Mouse (Mus musculus) neural tube, embryonic 11.5 days (tissue): ENCODE measurements around the gene Dock2. TPM values are rescaled to one million over a fixed set of nuclear protein-coding genes. Genes with fewer than 3 reads are reported as not detected.

Experiments
- ATAC-seq: fragments of 200-750 bp; cut with Nextera tagmentation; 2 replicates; pipeline ENCODE4 v1.8.0; 2017; ENCODE audit warnings: moderate number of reproducible peaks, mild to moderate bottlenecking, moderate TSS enrichment, moderate library complexity; ENCODE audit not compliant: insufficient read depth, low FRiP score, low TSS enrichment
- DNase-seq: peaks from one replicate; pipeline ENCODE4 v3.0.0-alpha.2; 2015; ENCODE audit warnings: low spot score
- H3K27ac ChIP-seq: fragments of 300-500 bp; sonication (generic); 2 replicates; pipeline ENCODE4 v1.5.1; 2014; ENCODE audit warnings: low read depth, mild to moderate bottlenecking, low read length
- H3K27me3 ChIP-seq: fragments of 300-500 bp; sonication (generic); 2 replicates; pipeline ENCODE4 v1.6.1; 2014; ENCODE audit warnings: mild to moderate bottlenecking, low read length, mixed read lengths; ENCODE audit not compliant: control insufficient read depth, insufficient read depth
- H3K36me3 ChIP-seq: fragments of 300-500 bp; sonication (generic); 2 replicates; pipeline ENCODE4 v1.6.1; 2014; ENCODE audit warnings: mild to moderate bottlenecking, low read length, moderate library complexity, mixed read lengths; ENCODE audit not compliant: control insufficient read depth, insufficient read depth
- H3K4me1 ChIP-seq: fragments of 300-500 bp; sonication (generic); 2 replicates; pipeline ENCODE4 v1.6.1; 2014; ENCODE audit warnings: low read length, mixed read lengths; ENCODE audit not compliant: control insufficient read depth, insufficient read depth
- H3K4me2 ChIP-seq: fragments of 300-500 bp; sonication (generic); 2 replicates; pipeline ENCODE4 v1.6.1; 2014; ENCODE audit warnings: low read depth, mild to moderate bottlenecking, moderate library complexity
- H3K4me3 ChIP-seq: fragments of 300-500 bp; sonication (generic); 2 replicates; pipeline ENCODE4 v1.5.1; 2014; ENCODE audit warnings: low read depth, low read length
- H3K9ac ChIP-seq: fragments of 300-500 bp; sonication (generic); 2 replicates; pipeline ENCODE4 v1.6.1; 2014; ENCODE audit warnings: mild to moderate bottlenecking, low read length
- H3K9me3 ChIP-seq: fragments of 300-500 bp; sonication (generic); 2 replicates; pipeline ENCODE4 v1.6.1; 2016; ENCODE audit warnings: low read length; ENCODE audit not compliant: control insufficient read depth
- WGBS: fragments of 180-500 bp; shearing (Covaris S2); extraction: QIAGEN DNeasy Blood & Tissue Kit; methylation state at CpG from one replicate; pipeline ENCODE4 v1.1.7; 2014; 5-methylcytosine and 5-hydroxymethylcytosine counted together
- polyA plus RNA-seq: library from polyadenylated mRNA; unstranded; fragments of >200 nt; fragmentation: Nextera tagmentation; extraction: Ambion mirVana; gene quantifications from 2 replicates; pipeline ENCODE4 v1.2.1, GENCODE M21; 2014

Dock2 gene
- polyA plus RNA-seq, 1 experiment from 2014 or later: 0.82 TPM

DNA sequence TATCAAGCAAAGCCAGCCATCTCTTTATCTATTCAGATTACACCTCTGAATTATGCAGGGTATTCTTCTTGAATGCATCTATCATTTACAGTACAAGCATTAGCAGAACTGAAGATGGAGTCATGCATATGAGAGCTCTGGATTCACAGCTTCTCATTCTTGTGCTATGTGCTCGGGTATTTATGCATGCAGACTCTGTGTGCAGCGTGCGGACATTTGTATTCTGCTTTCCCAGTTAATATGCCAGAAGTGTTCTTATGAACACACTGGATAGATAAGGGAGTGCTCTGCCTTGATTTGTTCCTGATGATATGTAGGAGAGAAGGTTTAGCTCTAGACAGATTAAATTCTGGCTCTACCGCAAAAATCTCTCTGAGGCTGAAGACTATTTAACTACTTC is 333.7 kb downstream of the Dock2 start:
- H3K4me3 ChIP-seq: no peak overlapping the region
- H3K27me3 ChIP-seq: no peaks in the 10 kb centered on the region
- H3K27ac ChIP-seq: no peak overlapping the region
- H3K36me3 ChIP-seq: no peaks in the 10 kb centered on the region
- WGBS: 93% methylated on average over 4 of the region's 4 CpGs
- H3K9ac ChIP-seq: no peak overlapping the region
- no peak overlapping the region for H3K4me2 ChIP-seq
- ATAC-seq: no peak
- H3K4me1 ChIP-seq: no peaks in the 10 kb centered on the region
- DNase-seq: no peak
- H3K9me3 ChIP-seq: no peaks in the 10 kb centered on the region

DNA sequence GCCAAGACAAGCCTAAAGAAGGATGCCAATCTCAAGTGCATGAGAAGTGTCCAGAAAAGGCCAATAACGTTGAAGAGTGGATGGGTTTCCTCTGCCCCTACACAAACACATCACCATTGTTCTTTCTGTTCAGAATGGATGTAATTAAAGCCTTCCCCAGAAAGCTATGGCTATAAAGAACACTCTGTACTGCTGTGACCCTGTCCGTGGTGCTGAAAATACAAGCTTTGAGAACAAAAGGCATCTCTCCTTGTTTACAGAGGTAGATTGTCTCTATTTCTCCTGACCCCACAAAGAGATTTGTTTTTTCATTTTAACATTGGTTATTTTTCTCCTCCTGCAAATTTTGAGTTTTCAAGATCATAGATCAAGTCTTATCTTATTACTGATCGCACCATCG is 335.8 kb downstream of the Dock2 start:
- H3K4me1 ChIP-seq: no peaks in the 10 kb centered on the region
- 40% methylated on average over 4 of the region's 4 CpGs for WGBS

DNA sequence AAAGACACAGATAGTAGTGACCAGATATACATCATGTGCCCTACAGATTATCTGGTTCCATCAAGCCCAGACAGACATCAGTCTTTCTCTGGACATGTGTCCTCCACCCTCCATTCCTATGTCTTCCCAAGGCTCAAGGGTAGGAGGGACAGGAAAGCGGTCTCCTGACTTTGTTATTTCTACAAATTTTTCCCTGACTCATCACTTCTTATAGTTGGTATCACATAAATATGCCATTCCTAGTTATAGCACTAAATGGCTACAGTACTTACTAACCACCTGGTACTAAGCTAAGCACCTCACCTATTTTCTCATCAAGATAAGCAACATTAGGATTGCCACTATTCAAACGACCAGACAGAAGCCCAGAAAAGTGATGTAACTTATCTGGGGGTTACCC is 345.3 kb downstream of the Dock2 start:
- H3K27ac ChIP-seq: no peak overlapping the region
- H3K27me3 ChIP-seq: no peaks in the 10 kb centered on the region
- H3K36me3 ChIP-seq: no peaks in the 10 kb centered on the region
- no peaks in the 10 kb centered on the region for H3K4me1 ChIP-seq
- WGBS: 70% methylated on average over 2 of the region's 2 CpGs
- H3K4me2 ChIP-seq: no peak overlapping the region
- ATAC-seq (no peak), DNase-seq (no peak)
- no peak overlapping the region for H3K4me3 ChIP-seq
- H3K9ac ChIP-seq: no peak overlapping the region
- H3K9me3 ChIP-seq: no peaks in the 10 kb centered on the region

More for the DNA sequence above, 335.8 kb downstream of the Dock2 start:
- Histone ChIP-seq H3K9me3 (no peaks in the 10 kb centered on the region), H3K4me2 (no peak overlapping the region), H3K27me3 (no peaks in the 10 kb centered on the region), H3K36me3 (no peaks in the 10 kb centered on the region), H3K27ac (no peak overlapping the region), H3K9ac (no peak overlapping the region), H3K4me3 (no peak overlapping the region)
- ATAC-seq (no peak), DNase-seq (peak; percentile 47)

DNA sequence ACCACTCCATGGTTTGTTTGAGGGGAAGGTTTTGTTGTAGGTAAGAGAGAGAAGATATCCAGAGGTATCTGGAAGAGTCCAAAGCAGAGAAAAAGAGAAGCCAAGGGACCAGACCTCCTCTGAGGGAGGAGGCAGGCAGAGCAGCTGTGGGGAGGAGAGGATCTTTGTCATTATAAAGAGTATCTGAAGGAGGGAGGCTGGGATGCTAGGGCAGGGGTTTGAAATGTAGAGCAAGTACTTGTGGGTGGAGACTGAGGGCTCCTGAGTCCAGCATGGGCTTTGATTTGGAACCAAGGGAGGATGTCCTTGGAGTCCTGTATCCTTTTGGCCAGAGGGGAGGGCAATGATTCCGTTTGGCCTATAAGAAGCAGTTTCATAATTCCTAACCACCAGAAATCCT is 346.2 kb downstream of the Dock2 start:
- WGBS: 74% methylated on average over 1 of the region's 1 CpGs
- no peak overlapping the region for H3K27ac ChIP-seq
- H3K4me3 ChIP-seq: no peak overlapping the region
- ATAC-seq (no peak), DNase-seq (no peak)
- no peak overlapping the region for H3K4me2 ChIP-seq
- H3K36me3 ChIP-seq: no peaks in the 10 kb centered on the region
- H3K9me3 ChIP-seq: no peaks in the 10 kb centered on the region
- H3K4me1 ChIP-seq: 0 out of 2 replicates have a peak, but pooled peaks cover 2% of the 10 kb centered on the region
- no peaks in the 10 kb centered on the region for H3K27me3 ChIP-seq
- H3K9ac ChIP-seq: no peak overlapping the region

DNA sequence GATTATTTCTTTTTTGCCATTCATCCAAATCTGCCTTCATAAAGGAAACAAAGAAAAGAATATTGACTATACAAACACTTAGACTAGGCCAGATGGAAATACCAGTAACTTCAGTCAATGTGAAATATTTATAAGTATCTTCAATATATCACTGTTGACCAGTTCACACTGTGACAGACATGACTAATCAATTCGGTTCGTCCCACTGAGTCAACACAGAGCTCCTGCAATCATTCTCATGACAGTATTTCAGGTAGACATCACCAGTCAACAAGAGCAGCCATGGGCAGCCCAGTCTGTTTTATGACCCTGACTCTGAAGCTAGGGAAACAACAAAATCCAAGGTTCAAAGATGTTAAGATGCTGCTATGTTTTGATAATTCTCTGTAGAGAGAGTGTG is 351.7 kb downstream of the Dock2 start:
- peak; percentile 72 for ATAC-seq
- no peaks in the 10 kb centered on the region for H3K9me3 ChIP-seq
- H3K27me3 ChIP-seq: no peaks in the 10 kb centered on the region
- H3K27ac ChIP-seq: no peak overlapping the region
- no peak overlapping the region for H3K4me2 ChIP-seq
- 0 out of 2 replicates have a peak, but pooled peaks cover 4% of the 10 kb centered on the region for H3K4me1 ChIP-seq
- no peak for DNase-seq
- H3K9ac ChIP-seq: no peak overlapping the region
- H3K4me3 ChIP-seq: no peak overlapping the region
- WGBS: 43% methylated on average over 2 of the region's 2 CpGs
- no peaks in the 10 kb centered on the region for H3K36me3 ChIP-seq

DNA sequence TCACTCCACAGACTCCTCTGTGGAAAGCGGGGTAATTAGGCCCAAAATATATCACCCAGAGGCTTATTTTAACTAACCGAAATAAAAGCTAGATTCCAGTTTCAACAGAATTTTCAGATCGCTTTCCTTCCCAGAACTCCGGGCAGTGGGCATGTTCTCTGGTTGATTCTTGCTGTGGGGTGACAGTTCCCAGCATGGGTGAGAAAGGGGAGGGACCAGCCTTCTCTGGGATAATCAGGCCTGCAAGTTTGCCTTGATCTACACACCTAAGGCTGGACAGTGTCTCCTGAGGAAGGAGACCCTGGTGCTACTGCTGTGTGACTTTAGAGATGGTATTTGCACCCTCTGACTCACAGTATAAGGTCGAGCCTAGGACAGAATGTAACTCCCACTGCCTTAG is 352.3 kb downstream of the Dock2 start:
- ATAC-seq (no peak), DNase-seq (no peak)
- no peak overlapping the region for H3K9ac ChIP-seq
- H3K27ac ChIP-seq: no peak overlapping the region
- H3K9me3 ChIP-seq: no peaks in the 10 kb centered on the region
- no peaks in the 10 kb centered on the region for H3K36me3 ChIP-seq
- no peak overlapping the region for H3K4me3 ChIP-seq
- H3K27me3 ChIP-seq: no peaks in the 10 kb centered on the region
- 58% methylated on average over 5 of the region's 5 CpGs for WGBS
- H3K4me1 ChIP-seq: 0 out of 2 replicates have a peak, but pooled peaks cover 4% of the 10 kb centered on the region
- no peak overlapping the region for H3K4me2 ChIP-seq

DNA sequence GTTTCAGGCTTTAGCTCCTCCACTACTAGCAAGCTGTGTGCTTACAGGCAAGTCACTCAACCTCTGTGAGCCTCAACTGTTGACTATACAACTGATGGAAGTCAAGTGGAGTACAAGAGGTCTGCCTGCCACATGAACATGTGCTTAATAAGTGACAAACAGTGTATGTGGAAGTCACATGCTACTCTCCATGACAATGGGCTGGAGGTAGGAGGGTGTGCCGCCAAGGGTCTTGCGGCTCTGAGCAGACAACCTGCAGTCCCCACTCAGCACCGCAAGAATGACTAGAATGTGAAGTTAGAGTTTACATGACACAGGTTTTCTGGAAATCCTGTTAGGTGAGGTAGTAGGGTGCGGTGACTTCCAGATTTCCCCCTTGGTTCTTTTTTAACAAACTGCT is 352.8 kb downstream of the Dock2 start:
- Histone ChIP-seq H3K4me3 (no peak overlapping the region), H3K27me3 (no peaks in the 10 kb centered on the region), H3K9me3 (no peaks in the 10 kb centered on the region), H3K36me3 (no peaks in the 10 kb centered on the region), H3K9ac (no peak overlapping the region), H3K4me1 (0 out of 2 replicates have a peak, but pooled peaks cover 4% of the 10 kb centered on the region), H3K4me2 (no peak overlapping the region), H3K27ac (no peak overlapping the region)
- WGBS: 71% methylated on average over 4 of the region's 4 CpGs
- ATAC-seq: no peak
- DNase-seq: no peak

DNA sequence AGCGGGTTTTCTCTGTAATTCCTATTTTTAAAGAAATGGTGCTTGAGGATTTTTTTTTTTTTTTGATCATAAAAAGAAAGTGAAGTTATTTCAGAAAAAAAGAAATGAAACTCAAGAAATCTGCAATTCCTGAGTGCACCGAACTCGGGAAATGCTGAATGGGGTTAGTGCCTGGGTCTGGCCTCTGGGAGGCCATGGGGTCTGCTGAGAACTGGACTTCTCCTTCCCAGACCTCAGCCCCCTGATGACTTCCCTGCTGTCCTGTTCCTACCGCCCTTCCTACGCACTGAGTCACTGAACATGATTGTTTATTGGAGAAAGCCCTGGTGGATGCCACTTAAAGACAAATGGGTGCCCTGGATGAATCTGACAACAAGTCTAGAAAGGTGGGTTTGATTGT is 356.5 kb downstream of the Dock2 start:
- 84% methylated on average over 5 of the region's 5 CpGs for WGBS
- H3K4me3 ChIP-seq: no peak overlapping the region
- H3K4me1 ChIP-seq: no peaks in the 10 kb centered on the region
- H3K9ac ChIP-seq: no peak overlapping the region
- H3K4me2 ChIP-seq: no peak overlapping the region
- H3K9me3 ChIP-seq: no peaks in the 10 kb centered on the region
- no peak overlapping the region for H3K27ac ChIP-seq
- no peaks in the 10 kb centered on the region for H3K27me3 ChIP-seq
- ATAC-seq: no peak
- H3K36me3 ChIP-seq: no peaks in the 10 kb centered on the region
- no peak for DNase-seq

DNA sequence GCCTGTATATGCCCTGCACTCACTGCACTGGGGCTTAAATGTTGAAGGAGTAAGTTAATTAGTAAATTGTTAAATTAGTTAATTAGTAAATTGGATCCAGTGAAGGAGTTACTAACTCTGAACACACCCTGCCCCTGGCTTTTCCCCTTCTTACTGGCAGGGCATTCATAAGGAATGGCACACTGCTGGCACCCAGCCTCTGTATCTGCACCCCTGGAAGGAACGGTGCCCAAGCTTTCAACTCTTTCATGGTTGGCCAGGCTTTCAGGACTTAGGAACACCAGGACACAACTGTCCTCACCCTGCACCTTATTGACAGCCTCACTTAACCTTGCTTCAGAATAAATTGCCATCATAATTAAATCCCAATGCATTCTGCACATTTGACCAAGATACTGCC is 359.1 kb downstream of the Dock2 start:
- Histone ChIP-seq H3K27ac (no peak overlapping the region), H3K36me3 (no peaks in the 10 kb centered on the region), H3K9ac (no peak overlapping the region), H3K4me2 (no peak overlapping the region), H3K9me3 (no peaks in the 10 kb centered on the region), H3K4me3 (no peak overlapping the region), H3K27me3 (no peaks in the 10 kb centered on the region), H3K4me1 (no peaks in the 10 kb centered on the region)
- no peak for DNase-seq
- WGBS: 91% methylated on average over 1 of the region's 1 CpGs
- ATAC-seq: no peak
